Mouse (Mus musculus) thymus, postnatal 4 days (tissue): ENCODE results near the gene Olfr1061.
"Not testable (repeated sequence)": the region's sequence is repeated elsewhere in the genome, so short reads cannot be mapped to it uniquely, and the experiment has no call there.

Experiments
- DNase-seq: peaks from one replicate; pipeline ENCODE4 v3.0.0; 2021

Gene Olfr1061

GRCm38 (mm10) chr2:86413950-86414349 is at the start of gene Olfr1061:
Gene Olfr1061, minus strand, starts transcription at chr2:86414050.
- no peak for DNase-seq

DNA sequence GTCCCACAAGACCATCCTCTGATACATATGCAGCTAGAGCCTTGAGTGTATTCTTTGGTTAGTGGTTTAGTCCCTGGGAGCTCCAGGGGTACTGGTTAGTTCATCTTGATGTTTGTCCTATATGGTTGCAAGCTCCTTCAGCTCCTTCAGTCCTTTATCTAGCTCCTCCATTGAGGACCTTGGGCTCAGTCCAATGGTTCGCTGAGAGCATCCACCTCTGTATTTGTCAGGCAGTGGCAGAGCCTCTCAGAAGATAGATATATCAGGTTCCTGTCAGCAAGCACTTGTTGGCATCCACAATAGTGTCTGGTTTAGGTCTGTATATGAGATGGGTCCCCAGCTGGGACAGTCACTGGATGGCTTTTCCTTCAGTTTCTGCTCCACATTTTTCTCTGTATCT is 46.6 kb upstream of the Olfr1061 start:
- DNase-seq: no peak

GRCm38 (mm10) chr2:86456169-86456568 is 42.3 kb upstream of the Olfr1061 start, which contains the start of gene Olfr1066:
Gene Olfr1066, minus strand, starts transcription at chr2:86456269.
- DNase-seq: no peak

DNA sequence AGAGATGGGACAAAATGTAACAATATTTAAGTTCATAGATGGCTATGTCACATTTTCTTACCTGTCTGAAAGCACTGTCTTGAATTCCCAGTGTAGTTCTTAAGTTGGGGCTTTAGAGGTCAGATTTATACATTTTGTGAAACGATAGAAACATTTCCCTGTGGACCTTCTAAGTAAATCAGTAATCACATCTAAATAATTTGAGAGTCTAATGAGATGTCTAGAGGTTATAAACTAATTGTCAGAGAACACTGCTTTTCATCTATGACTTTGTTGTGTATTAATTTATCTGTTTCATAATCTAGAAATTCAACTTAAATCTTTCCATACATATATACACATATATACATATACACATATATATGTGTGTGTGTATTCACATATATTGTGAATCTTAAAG is 36.6 kb upstream of the Olfr1061 start, which contains the start of gene Olfr1065:
Olfr1065 (minus strand) TSS at position 101 of the 400 bp plus-strand sequence.
- not testable (repeated sequence) for DNase-seq

GRCm38 (mm10) chr2:86442101-86442500 is 28.3 kb upstream of the Olfr1061 start:
- not testable (repeated sequence) for DNase-seq

GRCm38 (mm10) chr2:86428511-86428910 is 14.7 kb upstream of the Olfr1061 start:
- not testable (repeated sequence) for DNase-seq

DNA sequence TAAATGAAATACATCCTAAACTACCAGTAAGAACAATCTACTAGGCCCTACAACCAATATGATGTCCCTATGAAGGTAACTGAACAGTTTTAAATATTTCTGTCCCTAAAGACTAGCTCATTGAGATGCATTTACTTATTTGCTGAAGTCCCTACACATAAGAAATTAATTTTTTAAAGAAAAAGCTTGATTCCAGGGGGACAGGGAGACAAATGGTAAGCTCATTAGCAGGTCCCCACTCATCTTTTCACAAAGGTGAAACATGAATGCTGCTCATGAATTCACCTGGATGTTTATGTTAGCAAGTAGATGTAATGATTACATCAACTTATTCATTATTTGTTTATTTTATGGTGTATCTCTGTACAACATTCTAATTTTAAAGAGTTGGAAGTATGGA is 12.8 kb upstream of the Olfr1061 start, which contains the start of gene Olfr1062:
Olfr1062 (minus strand) TSS at position 101 of the 400 bp plus-strand sequence.
- DNase-seq: not testable (repeated sequence)

DNA sequence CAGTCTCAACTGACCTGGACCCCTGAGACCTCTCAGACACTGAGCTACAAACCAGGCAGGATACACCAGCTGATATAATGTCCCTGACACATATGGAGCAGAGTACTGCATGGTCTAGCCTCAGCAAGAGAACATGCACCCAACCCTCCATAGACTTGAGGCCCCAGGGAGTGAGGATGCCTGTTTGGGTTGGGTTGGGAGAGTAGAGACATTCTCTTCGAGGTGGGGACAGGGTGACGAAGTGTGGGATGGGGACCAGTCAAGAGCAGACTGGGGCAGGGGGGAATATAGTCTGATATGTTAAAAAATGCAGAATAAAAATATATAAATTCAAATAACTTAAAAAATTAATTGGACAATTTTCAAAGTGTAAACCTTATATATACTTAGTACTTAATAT is 18.7 kb downstream of the Olfr1061 start:
- DNase-seq: no peak

DNA sequence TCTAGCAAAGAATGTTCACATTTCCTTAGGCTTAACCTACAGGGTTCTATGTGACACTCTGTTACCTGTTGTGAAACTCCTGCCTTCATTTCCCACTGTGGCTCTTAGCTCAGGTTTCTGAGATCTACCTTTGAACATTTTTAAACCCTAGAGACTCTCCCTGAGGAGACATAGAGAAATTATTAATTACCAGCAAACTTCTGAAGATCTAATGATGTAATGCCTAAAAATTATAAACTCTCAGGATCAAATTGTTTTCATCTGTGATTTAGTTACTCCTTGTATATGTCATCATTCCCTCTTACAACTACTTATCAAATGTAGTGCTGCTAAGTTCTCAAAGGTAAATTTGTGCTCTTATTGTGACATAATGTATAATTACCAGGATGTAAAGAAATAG is 25.4 kb downstream of the Olfr1061 start, which contains the start of gene Olfr1058:
Olfr1058 (minus strand) TSS at position 101 of the 400 bp plus-strand sequence.
- not testable (repeated sequence) for DNase-seq

DNA sequence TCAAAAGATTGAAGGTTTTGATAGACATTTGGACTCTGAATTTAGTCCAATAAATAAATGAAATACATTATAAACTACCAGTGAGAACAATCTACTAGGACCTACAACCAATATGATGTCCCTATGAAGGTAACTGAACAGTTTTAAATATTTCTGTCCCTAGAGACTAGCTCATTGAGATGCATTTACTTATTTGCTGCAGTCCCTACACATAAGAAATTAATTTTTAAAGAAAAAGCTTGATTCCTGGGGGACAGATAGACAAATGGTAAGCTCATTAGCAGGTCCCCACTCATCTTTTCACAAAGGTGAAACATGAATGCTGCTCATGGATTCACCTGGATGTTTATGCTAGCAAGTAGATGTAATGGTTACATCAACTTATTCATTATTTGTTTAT is 35.6 kb downstream of the Olfr1061 start, which contains the start of gene Olfr1057:
Olfr1057 (minus strand) TSS at position 101 of the 400 bp plus-strand sequence.
- no peak for DNase-seq

- not testable (repeated sequence) for DNase-seq
These were observed 47.5 kb downstream of the Olfr1061 start for GRCm38 (mm10) chr2:86366342-86366741.
